Mouse (Mus musculus): ENCODE measurements around the gene Gm21394. TPM values are rescaled to one million over a fixed set of nuclear protein-coding genes. Genes with fewer than 3 reads are reported as not detected.
"Not testable (repeated sequence)": the region's sequence is repeated elsewhere in the genome, so short reads cannot be mapped to it uniquely, and the experiment has no call there.

The Gm21394 gene
- not detected in 2 replicates for polyA plus RNA-seq (2015; fragmentation: Nextera tagmentation; extraction: Ambion mirVana)

- H3K4me2 ChIP-seq (replicated peaks); ATAC-seq (ENCODE audit: insufficient number of reproducible peaks, low FRiP score, low TSS enrichment, low read depth); H3K27me3 ChIP-seq; H3K36me3 ChIP-seq; H3K4me3 ChIP-seq (replicated peaks); H3K9ac ChIP-seq; H3K27ac ChIP-seq (replicated peaks); H3K4me1 ChIP-seq; H3K9me3 ChIP-seq (replicated peaks): not testable (repeated sequence)
- no CpG with 5 or more reads among the region's 4 CpGs for WGBS
Measured at GRCm38 (mm10) chrY:84564807-84565206, at the start of gene Gm21394. TSS of gene Gm21394 (minus strand) at chrY:84564907.

Other genes with a start within 250 kb of the Gm21394 start
- gene Gm21409, start 181.8 kb upstream of the Gm21394 start, polyA plus RNA-seq (2015; fragmentation: Nextera tagmentation; extraction: Ambion mirVana), result not detected in 2 replicates